Mouse (Mus musculus): ENCODE measurements around the gene Mvd. TPM values are rescaled to one million over a fixed set of nuclear protein-coding genes. Genes with fewer than 3 reads are reported as not detected.

Mvd gene
- total RNA-seq, 2 experiments from 2014 or later: 3.9 to 5.6 TPM

- DNase-seq (ENCODE audit: low spot score): no peak
These were observed 16.1 kb upstream of the Mvd start for GRCm38 (mm10) chr8:122459218-122459900.

GRCm38 (mm10) chr8:122457171-122457570, 13.9 kb upstream of the Mvd start:
- no peak for DNase-seq (ENCODE audit: low spot score)

DNA sequence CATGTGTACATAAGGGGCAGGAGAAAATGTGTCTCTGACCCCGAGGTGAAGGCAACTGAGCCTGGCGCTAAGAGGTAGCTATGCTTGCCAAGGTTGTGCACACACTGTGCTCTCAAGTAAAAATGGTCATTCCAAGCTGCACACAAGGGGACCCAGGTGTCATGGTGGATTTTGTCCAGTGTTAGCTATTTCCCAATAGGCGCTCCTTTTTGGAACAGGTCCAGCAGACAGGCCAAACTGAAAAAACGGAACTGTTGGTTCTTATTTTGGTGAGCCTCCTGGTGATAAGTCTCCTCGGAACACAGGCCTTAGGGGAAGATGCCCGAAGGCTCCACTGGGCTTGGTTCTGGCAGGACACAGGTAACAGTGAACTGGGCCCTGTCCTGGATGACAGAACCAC, 11.2 kb upstream of the Mvd start:
- DNase-seq (ENCODE audit: low spot score): no peak

DNA sequence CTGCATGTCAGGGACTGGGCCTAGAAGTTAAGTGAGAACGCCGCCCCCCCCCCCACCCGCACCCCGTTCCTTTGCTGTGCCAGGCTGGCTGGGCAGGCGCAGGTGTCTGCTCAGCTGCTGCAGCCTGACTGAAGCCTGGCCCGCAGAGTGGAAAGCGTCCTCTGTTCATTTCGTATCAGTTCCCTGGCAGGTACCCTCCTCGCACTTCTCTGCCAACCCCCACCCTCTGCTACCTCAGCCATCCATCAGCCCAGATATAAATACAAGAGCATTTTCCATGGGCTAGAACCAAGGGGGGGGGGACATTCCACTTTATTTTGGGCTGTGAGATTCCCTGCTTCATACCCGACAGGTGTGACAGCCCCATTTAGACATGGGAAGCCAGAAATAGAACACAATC, 8.9 kb upstream of the Mvd start:
- DNase-seq (ENCODE audit: low spot score): peak; percentile 64

GRCm38 (mm10) chr8:122451161-122451703, 8.0 kb upstream of the Mvd start:
- peak; percentile 82 for DNase-seq (ENCODE audit: low spot score)

GRCm38 (mm10) chr8:122445203-122445602, 2.0 kb upstream of the Mvd start:
- no peak for DNase-seq (ENCODE audit: low spot score)

DNA sequence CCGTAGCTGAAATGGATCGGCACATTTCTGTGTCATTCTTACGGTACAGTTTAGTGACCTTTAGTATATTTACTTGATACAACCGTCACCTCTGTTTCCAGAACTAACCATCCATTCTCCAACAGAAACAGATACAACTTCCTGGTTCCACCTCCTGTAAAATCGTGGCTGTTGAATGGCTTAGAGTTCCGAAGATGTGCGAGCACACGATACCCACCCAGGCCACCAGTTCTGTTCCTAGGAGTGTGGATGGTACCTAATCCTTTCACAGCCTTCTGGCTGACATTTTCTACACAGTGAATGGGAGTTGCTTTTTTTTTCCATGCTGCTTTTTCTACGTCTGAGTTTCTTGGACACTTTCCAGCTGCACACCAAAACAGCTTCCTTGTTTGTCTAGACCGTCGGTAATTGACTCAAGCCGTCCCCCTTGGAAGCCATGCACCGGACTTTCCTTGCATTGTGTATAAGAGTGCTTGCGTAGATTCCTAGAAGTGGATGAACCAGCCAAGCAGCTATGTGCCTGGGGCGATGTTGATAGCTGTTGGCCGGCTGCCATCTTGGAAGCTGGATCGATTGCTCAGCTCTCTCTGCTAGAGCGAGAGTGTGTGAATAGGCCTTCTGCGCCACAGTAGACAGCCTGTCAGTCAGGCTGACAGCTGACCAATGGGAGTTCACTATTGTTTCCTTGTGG, 981 bp upstream of the Mvd start:
- DNase-seq (ENCODE audit: low spot score): peak; percentile 88

DNA sequence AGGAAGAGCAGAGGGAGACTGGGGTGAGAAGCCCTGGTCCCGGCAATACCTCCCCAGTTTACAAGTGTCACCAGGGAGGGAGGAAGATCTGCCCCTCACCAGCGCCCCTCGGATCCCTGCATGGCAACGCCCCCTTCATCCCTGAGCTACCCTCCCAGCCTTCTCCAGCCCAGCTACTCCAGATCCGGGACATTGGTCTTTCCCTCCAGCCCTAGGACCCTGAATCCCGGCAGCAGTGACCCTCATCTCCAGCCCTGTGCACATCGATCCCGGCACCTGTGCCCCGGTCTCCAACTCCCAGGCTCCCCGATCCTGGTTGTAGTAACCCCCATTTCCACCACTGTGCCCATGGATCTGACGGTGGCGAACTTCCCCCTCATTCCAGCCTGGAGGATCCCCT, 441 bp downstream of the Mvd start:
- DNase-seq (ENCODE audit: low spot score): no peak

GRCm38 (mm10) chr8:122442356-122442755, 866 bp downstream of the Mvd start:
- no peak for DNase-seq (ENCODE audit: low spot score)

GRCm38 (mm10) chr8:122441326-122441725, 1.9 kb downstream of the Mvd start:
- no peak for DNase-seq (ENCODE audit: low spot score)

DNA sequence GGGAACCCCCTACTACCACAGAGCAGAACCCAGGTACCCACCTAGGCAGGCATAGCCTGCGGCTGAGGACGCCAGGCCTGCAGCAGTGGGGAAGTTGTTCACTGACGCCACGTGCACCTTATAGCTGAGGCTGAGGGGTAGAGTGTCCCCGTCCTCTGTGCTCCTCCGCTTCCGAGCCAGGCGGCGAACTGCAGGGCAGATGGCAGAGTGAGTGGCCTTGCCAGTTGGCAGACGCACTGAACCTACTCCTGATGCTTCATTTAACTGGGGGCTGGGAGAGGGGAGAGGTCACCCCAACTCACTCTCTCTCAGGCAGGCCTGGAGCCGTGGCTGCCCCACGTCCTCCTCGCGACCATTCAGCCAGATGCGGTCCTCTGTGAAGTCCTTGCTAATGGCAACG, 3.9 kb downstream of the Mvd start:
- DNase-seq (ENCODE audit: low spot score): no peak

DNA sequence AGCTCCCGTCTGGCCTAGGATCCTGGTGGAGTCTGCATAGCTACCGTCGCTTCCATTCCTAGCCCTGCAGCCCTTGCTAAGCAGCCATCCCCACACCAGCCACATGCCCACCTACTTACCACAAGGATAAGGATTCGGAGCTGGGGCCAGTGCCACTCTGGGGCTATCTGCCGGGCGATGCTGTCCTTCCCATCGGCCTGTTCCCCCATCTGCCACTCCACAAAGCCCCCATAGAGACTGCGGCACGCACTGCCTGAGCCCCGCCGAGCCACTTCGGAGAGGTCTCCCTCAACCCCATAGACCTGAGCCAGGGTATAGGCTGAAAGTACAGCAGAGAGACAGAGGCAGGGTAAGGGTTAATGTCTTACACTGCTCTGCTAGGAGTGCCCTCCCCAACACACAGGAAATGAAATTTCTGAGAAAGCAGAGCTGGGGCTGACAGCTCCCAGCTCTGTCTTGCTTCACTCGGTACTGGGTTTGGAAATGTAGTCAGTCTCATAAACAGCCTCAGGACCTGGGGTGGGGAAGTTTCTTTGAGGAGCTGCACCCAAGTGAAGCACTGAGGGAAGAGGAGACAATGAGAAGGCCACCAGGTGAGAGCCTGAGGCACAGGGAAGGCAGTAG, 5.4 kb downstream of the Mvd start:
- no peak for DNase-seq (ENCODE audit: low spot score)

GRCm38 (mm10) chr8:122436586-122437125, 6.6 kb downstream of the Mvd start:
- no peak for DNase-seq (ENCODE audit: low spot score)

GRCm38 (mm10) chr8:122436146-122436545, 7.1 kb downstream of the Mvd start:
- no peak for DNase-seq (ENCODE audit: low spot score)

GRCm38 (mm10) chr8:122435375-122435774, 7.8 kb downstream of the Mvd start:
- DNase-seq (ENCODE audit: low spot score): no peak

GRCm38 (mm10) chr8:122433269-122433905, 9.8 kb downstream of the Mvd start:
- no peak for DNase-seq (ENCODE audit: low spot score)

GRCm38 (mm10) chr8:122432443-122433268, 10.6 kb downstream of the Mvd start, which contains the start of gene Cyba:
Gene Cyba (minus strand): TSS chr8:122432930.
- DNase-seq (ENCODE audit: low spot score): peak; percentile 70

- no peak for DNase-seq (ENCODE audit: low spot score)
These were observed 11.4 kb downstream of the Mvd start for GRCm38 (mm10) chr8:122431694-122432442.

GRCm38 (mm10) chr8:122430646-122431045, 12.6 kb downstream of the Mvd start:
- DNase-seq (ENCODE audit: low spot score): no peak

DNA sequence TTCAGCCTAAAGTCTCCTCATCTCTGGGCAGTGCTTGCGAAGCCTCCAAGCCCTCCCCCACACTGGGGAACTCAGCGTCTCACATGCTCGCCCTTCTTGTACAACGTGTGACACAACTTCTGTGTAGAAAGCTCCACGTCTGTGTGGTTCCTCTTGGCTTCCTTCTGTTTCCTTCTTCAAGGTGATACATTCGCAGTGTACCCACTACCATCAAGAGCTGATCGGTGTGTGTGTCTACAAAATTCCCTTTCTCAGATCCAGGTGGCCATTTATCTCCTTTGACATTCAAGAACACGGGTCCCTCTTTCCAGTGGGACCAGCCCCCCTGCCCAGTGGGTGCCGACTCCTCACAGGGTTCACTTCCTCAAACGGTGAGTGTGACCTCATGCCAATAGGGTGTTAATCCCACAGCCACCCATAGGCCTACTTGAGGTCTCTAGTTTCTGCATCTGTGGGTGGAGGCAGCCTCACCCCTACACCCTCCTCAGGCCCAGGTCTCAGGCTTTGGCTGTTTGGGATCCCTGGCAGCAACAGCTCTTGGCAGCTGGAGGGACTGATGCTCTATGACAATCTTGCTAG, 13.1 kb downstream of the Mvd start:
- DNase-seq (ENCODE audit: low spot score): no peak

Measured in gastrocnemius, adult 18-20 months (tissue).